Mouse (Mus musculus): ENCODE measurements around the gene Gm4491.

Gene Gm4491

DNA sequence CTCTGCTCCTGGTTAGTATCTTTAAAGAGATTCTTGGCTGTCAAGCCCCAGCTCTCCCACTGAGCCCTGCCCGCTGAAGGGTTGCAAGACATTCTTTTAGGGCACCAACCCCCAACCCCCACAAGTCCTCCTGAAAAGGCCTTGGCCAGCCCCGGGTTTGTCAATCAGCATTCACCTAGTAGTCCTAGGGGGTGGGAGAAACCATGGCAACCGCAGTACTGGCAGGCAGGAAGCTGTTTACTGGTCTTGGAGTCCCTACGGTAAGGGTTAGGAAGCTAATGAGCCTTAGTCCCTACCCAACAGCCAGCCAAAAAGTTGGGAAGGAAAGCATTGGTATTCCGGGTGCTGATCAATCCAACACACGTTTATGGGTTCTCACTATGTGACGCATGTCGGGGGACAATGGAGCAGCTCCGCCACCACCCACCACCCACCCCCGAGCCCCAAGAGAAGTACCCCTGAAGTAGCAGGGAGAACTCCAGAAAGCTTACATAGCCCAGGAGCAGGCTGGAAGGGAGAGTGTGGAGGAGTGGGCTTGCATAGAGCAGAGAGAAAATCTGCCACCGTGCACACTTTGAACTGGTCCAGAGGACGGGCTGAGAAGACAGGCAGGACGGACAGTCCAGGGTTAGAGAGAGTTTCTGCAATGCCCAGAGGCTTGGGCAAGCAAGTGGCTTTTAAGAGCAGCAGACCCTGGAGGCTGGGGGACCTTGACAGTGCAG lies at the start of gene Gm4491:
Gm4491 (minus strand) TSS at position 61 of the 722 bp plus-strand sequence.
- in situ Hi-C loops (cut with MseI, MboI) = no loop called here

DNA sequence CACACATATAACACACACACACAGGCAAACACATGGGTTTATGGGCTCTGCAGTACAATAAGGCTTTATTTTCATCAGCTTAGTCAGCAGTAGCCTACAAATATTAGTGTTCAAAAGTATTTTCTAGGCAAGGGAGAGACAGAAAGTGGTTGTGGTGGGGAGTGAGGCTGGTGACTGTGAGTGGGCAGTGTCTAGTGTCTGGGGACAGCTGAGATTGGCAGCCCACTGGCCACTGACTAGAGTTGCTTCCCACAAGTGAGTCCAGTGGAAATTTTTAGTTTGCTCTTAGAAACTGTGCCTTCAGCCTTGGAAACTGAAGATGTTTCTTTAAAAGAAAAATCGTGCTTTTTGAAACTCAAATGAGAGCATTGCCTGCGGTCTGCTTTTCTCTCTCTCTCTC lies 46.1 kb upstream of the Gm4491 start:
- in situ Hi-C loops (cut with MseI, MboI) = no loop called here

GRCm38 (mm10) chr14:57161201-57161600 lies 45.5 kb upstream of the Gm4491 start:
- in situ Hi-C loops (cut with MseI, MboI) = no loop called here

DNA sequence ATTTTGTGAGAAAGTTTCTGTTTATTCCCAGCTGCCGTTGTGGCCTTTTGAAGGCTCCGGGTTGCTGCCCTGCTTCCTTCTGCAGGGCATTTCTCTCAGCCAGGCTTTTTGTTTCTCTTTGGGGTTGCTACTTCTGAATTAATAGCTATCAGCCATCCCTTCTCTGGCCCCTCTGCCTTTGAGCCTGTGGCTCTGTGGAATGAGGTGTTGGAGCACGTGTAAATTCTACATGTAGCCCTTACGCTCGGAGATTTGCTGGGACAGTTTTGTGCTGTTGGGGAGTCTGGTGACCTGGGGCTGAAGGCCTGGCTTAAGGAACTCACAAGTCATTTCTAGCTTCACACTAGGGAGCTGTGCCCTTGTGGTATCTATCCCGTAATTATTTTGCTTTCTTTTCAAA lies 39.2 kb upstream of the Gm4491 start:
- in situ Hi-C loops (cut with MseI, MboI) = no loop called here

- in situ Hi-C loops (cut with MseI, MboI) = no loop called here
These were observed 30.1 kb upstream of the Gm4491 start for GRCm38 (mm10) chr14:57145741-57146140.

DNA sequence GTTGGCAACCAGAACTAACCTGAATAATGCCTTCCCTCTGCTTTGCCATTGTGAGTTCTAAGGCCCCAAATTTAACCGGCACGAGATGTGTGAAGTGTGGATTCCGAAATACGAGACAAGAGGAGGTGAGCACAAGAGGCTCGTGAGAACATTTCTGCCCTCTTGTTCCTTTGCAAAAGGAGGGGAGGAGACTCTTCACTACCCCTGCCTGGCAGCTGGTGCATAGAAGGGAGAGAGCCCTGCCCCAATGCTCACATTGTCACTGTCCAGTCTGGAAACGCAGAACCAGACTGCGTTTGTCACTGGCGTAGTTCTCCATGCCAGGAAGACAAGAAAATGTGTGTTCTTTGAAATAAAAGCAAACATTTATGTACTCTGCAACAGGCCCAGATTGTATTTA lies 19.6 kb upstream of the Gm4491 start:
- in situ Hi-C loops (cut with MseI, MboI) = no loop called here

- in situ Hi-C loops (cut with MseI, MboI) = no loop called here
These were observed 17.5 kb upstream of the Gm4491 start, which contains the start of gene Gjb6 for GRCm38 (mm10) chr14:57133161-57133661. Gene Gjb6, minus strand, starts transcription at chr14:57133611.

GRCm38 (mm10) chr14:57127383-57127782 lies 11.7 kb upstream of the Gm4491 start:
- in situ Hi-C loops (cut with MseI, MboI) = no loop called here

- in situ Hi-C loops (cut with MseI, MboI) = no loop called here
These were observed 6.6 kb upstream of the Gm4491 start for GRCm38 (mm10) chr14:57122295-57122694.

DNA sequence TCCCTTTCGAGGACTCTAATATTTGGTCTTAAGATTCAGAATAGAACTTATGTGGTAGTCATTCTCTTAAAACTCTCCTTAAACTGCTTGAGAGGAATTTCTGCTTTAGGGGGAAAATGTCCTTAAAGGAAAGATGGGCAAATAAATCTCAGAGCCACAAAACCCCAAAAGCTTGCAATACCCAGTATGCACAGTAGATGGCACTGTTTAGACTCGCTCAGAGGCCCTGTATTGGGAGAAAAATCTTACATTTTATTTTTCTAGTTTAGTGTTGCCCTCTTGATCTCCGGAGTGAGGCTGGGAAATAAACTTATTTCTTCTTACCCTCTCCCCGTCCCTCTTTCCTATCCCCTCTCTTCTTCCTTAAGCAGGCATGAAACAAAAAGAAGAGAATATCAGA lies 6.5 kb downstream of the Gm4491 start:
- in situ Hi-C loops (cut with MseI, MboI) = loop anchor here in 1 of 2 experiments (5.0 kb wide), 1 partner anchor 253 kb away; no protein-coding TSS in a partner anchor

DNA sequence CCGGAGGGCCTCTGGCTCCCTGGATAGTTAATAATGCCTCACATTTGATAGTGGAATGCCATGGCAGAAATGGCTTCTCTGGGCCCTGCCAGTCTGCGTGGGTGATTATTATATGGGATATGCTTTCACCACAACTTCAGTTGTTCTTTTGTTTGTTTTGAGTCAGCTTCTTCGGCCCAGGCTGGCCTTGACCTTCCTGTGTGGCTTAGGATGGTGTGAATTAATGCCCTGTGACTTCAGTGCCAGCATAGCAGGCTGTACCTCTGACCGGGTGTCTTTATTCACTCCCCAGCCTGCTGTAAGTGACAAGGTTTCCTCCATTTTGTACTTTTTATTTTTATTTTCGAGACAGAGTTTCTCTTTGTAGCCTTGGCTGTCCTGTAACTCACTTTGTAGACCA lies 7.8 kb downstream of the Gm4491 start:
- in situ Hi-C loops (cut with MseI, MboI) = loop anchor here in 1 of 2 experiments (5.0 kb wide), 1 partner anchor 254 kb away; no protein-coding TSS in a partner anchor

- in situ Hi-C loops (cut with MseI, MboI) = loop anchor here in 1 of 2 experiments (5.0 kb wide), 1 partner anchor 255 kb away; no protein-coding TSS in a partner anchor
These were observed 8.6 kb downstream of the Gm4491 start for GRCm38 (mm10) chr14:57107091-57107490.

DNA sequence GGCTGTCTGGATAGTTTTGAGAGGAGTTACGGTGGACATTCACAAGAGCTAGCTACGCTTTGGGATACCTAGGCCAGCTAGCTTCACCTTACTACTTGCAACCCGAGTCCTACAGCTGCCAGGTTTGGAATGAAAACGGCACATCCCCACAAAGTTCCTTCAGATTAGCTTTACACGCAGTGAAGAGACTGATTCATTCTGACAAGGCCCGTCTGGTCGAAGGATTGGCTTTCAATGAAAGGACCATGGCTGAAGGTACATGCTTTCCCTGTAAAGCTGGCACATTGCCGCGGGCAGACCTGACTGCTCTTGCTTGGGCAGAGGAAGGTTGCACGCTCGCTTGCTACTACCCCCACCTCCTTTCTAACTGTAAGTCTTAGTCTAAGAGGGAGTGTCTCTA lies 10.0 kb downstream of the Gm4491 start:
- in situ Hi-C loops (cut with MseI, MboI) = loop anchor here in 1 of 2 experiments (5.0 kb wide), 1 partner anchor 257 kb away; no protein-coding TSS in a partner anchor

DNA sequence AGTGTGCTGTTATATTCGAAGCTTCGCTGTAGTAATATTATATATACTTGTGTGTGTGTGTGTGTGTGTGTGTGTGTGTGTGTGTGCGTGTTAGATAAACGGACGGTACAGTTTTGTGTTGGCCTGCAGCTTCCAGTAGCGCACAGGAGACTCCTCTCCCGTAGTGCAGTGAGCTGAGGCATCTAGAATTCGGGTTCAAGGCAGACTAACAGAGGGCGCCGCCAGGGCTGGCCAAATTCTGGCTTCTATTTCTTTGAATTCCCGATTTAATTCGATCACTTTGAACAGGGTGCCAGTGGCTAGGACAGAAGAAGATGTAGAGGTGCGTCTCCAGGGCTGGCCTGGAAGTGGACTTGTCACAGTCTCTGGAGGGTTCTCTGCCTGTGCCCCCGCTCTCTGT lies 10.6 kb downstream of the Gm4491 start:
- in situ Hi-C loops (cut with MseI, MboI) = loop anchor here in 1 of 2 experiments (5.0 kb wide), 1 partner anchor 257 kb away; no protein-coding TSS in a partner anchor

DNA sequence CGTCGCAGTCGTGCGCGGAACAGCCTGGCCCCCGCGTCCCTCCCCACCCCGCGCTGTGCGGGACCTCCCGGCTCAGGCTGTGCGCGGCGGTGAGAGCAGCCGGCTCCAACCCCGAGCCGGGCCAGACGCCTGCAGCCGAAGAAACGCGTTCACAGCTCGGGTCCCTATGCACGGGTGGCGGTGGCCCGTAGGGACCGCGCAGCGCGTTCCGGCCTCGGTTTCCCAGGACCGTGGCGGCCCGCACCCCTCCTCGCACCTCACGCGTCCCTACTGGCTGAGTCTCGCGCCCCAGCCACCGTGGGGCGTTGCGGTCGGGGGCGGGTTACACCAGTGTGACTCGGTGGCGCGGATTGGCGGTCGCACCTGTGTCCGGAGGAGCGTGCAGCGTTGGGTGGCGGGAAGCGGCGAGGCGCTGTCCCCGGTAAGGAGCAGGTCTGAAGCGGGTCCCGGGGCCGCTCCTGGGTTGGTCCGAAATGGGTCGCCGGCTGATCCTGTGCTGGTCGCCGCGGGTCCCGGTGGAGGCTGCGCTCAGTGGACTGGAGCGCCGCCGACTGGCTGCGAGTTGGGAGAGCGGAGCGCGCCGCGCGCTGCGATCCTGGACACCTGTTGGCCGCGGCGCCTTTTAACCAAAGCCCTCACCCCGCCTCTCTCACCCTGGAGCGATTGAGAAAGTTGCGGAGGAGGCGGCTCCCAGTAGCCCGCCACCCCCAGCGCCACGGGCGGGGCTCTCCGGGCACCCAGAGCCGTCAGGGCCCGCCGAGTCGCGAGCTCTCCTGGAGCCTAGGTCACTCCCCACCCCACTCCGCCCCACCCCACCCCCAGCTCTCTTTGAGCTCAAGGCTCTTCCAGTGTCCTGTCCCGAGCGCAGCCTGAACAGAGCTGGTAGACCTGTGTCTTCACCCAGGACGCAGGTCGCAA lies 11.3 kb downstream of the Gm4491 start, which contains the start of gene Gjb2:
Gjb2 (minus strand) TSS at position 597 of the 918 bp plus-strand sequence.
- in situ Hi-C loops (cut with MseI, MboI) = loop anchor here in 1 of 2 experiments (5.0 kb wide), 1 partner anchor 258 kb away; no protein-coding TSS in a partner anchor

- in situ Hi-C loops (cut with MseI, MboI) = no loop called here
These were observed 12.0 kb downstream of the Gm4491 start for GRCm38 (mm10) chr14:57103711-57104105.

- in situ Hi-C loops (cut with MseI, MboI) = no loop called here
These were observed 12.6 kb downstream of the Gm4491 start for GRCm38 (mm10) chr14:57103121-57103520.

DNA sequence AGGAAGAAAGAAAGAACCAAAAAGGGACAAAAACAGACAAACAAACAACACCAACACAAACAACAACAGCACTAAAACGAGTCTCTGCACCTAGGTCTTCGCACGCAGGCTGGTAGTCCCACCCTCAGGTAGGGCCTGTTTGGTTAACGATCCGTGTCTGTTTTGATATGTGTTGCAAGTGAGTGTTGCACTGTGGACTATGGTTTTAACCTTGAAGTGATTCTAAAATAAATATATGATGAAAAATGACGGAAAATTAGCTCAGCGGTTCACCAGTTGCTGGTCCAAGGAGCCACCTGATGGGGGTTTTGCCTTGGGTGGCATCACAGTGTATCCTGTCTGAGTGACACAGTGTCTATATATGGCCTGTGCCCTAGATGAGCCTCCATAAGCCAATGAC lies 14.1 kb downstream of the Gm4491 start:
- in situ Hi-C loops (cut with MseI, MboI) = no loop called here

GRCm38 (mm10) chr14:57095855-57096254 lies 19.8 kb downstream of the Gm4491 start:
- in situ Hi-C loops (cut with MseI, MboI) = no loop called here

- in situ Hi-C loops (cut with MseI, MboI) = no loop called here
These were observed 22.7 kb downstream of the Gm4491 start for GRCm38 (mm10) chr14:57093029-57093428.

GRCm38 (mm10) chr14:57090001-57090400 lies 25.7 kb downstream of the Gm4491 start:
- in situ Hi-C loops (cut with MseI, MboI) = no loop called here

DNA sequence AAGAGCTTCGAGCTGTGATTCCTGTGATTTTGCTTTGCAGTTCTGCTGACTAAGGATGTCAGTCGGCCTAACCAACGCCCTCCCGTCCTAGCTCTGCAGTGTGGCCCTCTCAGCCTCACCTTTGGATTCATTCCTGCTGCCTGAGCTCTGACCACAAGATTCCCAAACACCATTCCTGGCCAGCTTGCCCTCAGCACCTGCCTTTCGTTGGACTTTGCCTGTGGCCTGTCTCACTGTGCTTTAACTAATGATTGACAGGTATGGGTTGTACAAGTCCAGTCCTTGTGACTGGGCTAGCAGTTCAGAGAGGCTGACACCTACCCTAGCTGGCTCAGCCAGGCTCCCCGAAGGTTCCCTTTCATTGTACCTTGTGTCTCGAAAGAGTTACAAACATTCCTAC lies 26.6 kb downstream of the Gm4491 start:
- in situ Hi-C loops (cut with MseI, MboI) = no loop called here
